Mouse (Mus musculus): ENCODE measurements around the gene Ostf1. TPM values are rescaled to one million over a fixed set of nuclear protein-coding genes. Genes with fewer than 3 reads are reported as not detected.

The Ostf1 gene
- polyA plus RNA-seq, 1 experiment from 2014 or later: 70.4 TPM

- ATAC-seq (ENCODE audit: insufficient number of reproducible peaks, insufficient read depth, low FRiP score, low read depth): no peak
- Histone ChIP-seq H3K27me3 (ENCODE audit: control insufficient read depth, insufficient read depth, low read length) (no peaks in the 10 kb centered on the region), H3K4me3 (ENCODE audit: low read depth, low read length) (no peak overlapping the region), H3K9ac (replicated peaks; ENCODE audit: low read depth, low read length) (no peak overlapping the region), H3K27ac (ENCODE audit: low read length) (no peak overlapping the region), H3K36me3 (ENCODE audit: control insufficient read depth, insufficient read depth, low read length) (no peaks in the 10 kb centered on the region), H3K4me2 (replicated peaks; ENCODE audit: low read depth, low read length) (no peak overlapping the region), H3K4me1 (ENCODE audit: control insufficient read depth, insufficient read depth, low read length) (no peaks in the 10 kb centered on the region), H3K9me3 (ENCODE audit: control insufficient read depth, low read depth, low read length) (no peaks in the 10 kb centered on the region)
- 82% methylated on average over 12 of the region's 12 CpGs for WGBS
Measured at GRCm38 (mm10) chr19:18567936-18568827, 63.4 kb downstream of the Ostf1 start.

- Histone ChIP-seq H3K36me3 (ENCODE audit: control insufficient read depth, insufficient read depth, low read length) (no peaks in the 10 kb centered on the region), H3K9me3 (ENCODE audit: control insufficient read depth, low read depth, low read length) (no peaks in the 10 kb centered on the region), H3K27ac (ENCODE audit: low read length) (no peak overlapping the region), H3K27me3 (ENCODE audit: control insufficient read depth, insufficient read depth, low read length) (no peaks in the 10 kb centered on the region), H3K4me3 (ENCODE audit: low read depth, low read length) (no peak overlapping the region), H3K9ac (replicated peaks; ENCODE audit: low read depth, low read length) (no peak overlapping the region), H3K4me1 (ENCODE audit: control insufficient read depth, insufficient read depth, low read length) (no peaks in the 10 kb centered on the region), H3K4me2 (replicated peaks; ENCODE audit: low read depth, low read length) (no peak overlapping the region)
- ATAC-seq (ENCODE audit: insufficient number of reproducible peaks, insufficient read depth, low FRiP score, low read depth): no peak
- WGBS: 92% methylated on average over 11 of the region's 11 CpGs
Measured at GRCm38 (mm10) chr19:18567501-18567900, 64.1 kb downstream of the Ostf1 start.

GRCm38 (mm10) chr19:18557708-18558107, 73.9 kb downstream of the Ostf1 start:
- Histone ChIP-seq H3K27ac (ENCODE audit: low read length) (no peak overlapping the region), H3K4me3 (ENCODE audit: low read depth, low read length) (no peak overlapping the region), H3K36me3 (ENCODE audit: control insufficient read depth, insufficient read depth, low read length) (no peaks in the 10 kb centered on the region), H3K27me3 (ENCODE audit: control insufficient read depth, insufficient read depth, low read length) (no peaks in the 10 kb centered on the region), H3K4me2 (replicated peaks; ENCODE audit: low read depth, low read length) (no peak overlapping the region), H3K9ac (replicated peaks; ENCODE audit: low read depth, low read length) (no peak overlapping the region), H3K9me3 (ENCODE audit: control insufficient read depth, low read depth, low read length) (no peaks in the 10 kb centered on the region), H3K4me1 (ENCODE audit: control insufficient read depth, insufficient read depth, low read length) (no peaks in the 10 kb centered on the region)
- 81% methylated on average over 1 of the region's 1 CpGs for WGBS
- no peak for ATAC-seq (ENCODE audit: insufficient number of reproducible peaks, insufficient read depth, low FRiP score, low read depth)

- Histone ChIP-seq H3K9me3 (ENCODE audit: control insufficient read depth, low read depth, low read length) (no peaks in the 10 kb centered on the region), H3K27ac (ENCODE audit: low read length) (no peak overlapping the region), H3K9ac (replicated peaks; ENCODE audit: low read depth, low read length) (no peak overlapping the region), H3K4me3 (ENCODE audit: low read depth, low read length) (no peak overlapping the region), H3K36me3 (ENCODE audit: control insufficient read depth, insufficient read depth, low read length) (no peaks in the 10 kb centered on the region), H3K4me2 (replicated peaks; ENCODE audit: low read depth, low read length) (no peak overlapping the region), H3K27me3 (ENCODE audit: control insufficient read depth, insufficient read depth, low read length) (no peaks in the 10 kb centered on the region), H3K4me1 (ENCODE audit: control insufficient read depth, insufficient read depth, low read length) (no peaks in the 10 kb centered on the region)
- WGBS: 89% methylated on average over 2 of the region's 2 CpGs
- no peak for ATAC-seq (ENCODE audit: insufficient number of reproducible peaks, insufficient read depth, low FRiP score, low read depth)
Measured at GRCm38 (mm10) chr19:18555645-18556044, 76.0 kb downstream of the Ostf1 start.

- no peak overlapping the region for H3K4me2 ChIP-seq (replicated peaks; ENCODE audit: low read depth, low read length)
- H3K27ac ChIP-seq (ENCODE audit: low read length): no peak overlapping the region
- no peak for ATAC-seq (ENCODE audit: insufficient number of reproducible peaks, insufficient read depth, low FRiP score, low read depth)
- H3K9ac ChIP-seq (replicated peaks; ENCODE audit: low read depth, low read length): no peak overlapping the region
- no peaks in the 10 kb centered on the region for H3K4me1 ChIP-seq (ENCODE audit: control insufficient read depth, insufficient read depth, low read length)
- H3K36me3 ChIP-seq (ENCODE audit: control insufficient read depth, insufficient read depth, low read length): no peaks in the 10 kb centered on the region
- no peaks in the 10 kb centered on the region for H3K9me3 ChIP-seq (ENCODE audit: control insufficient read depth, low read depth, low read length)
- no peak overlapping the region for H3K4me3 ChIP-seq (ENCODE audit: low read depth, low read length)
- no peaks in the 10 kb centered on the region for H3K27me3 ChIP-seq (ENCODE audit: control insufficient read depth, insufficient read depth, low read length)
- 6% methylated on average over 4 of the region's 4 CpGs for WGBS
Measured at GRCm38 (mm10) chr19:18548668-18549067, 83.0 kb downstream of the Ostf1 start.

Other genes starting within 250 kb of the Ostf1 start
- gene Nmrk1, start 127 bp upstream of the Ostf1 start, polyA plus RNA-seq (2014; fragmentation: Nextera tagmentation; extraction: Ambion mirVana): 13.9 and 14.8 TPM in 2 replicates
- 31.0 and 33.4 TPM in 2 replicates for gene Carnmt1, start 38.9 kb upstream of the Ostf1 start, polyA plus RNA-seq (2014; fragmentation: Nextera tagmentation; extraction: Ambion mirVana)
- gene D030056L22Rik, start 81.4 kb upstream of the Ostf1 start, polyA plus RNA-seq (2014; fragmentation: Nextera tagmentation; extraction: Ambion mirVana): 30.9 and 31.1 TPM in 2 replicates
- gene Trpm6, start 118.2 kb upstream of the Ostf1 start, polyA plus RNA-seq (2014; fragmentation: Nextera tagmentation; extraction: Ambion mirVana): 0.23 and 0.27 TPM in 2 replicates

Data from stomach, embryonic 14.5 days (tissue).